Mouse (Mus musculus) ES-Bruce4 (cell line): ENCODE measurements around the gene Znrf3.

Source experiments
- CTCF ChIP-seq: IDR thresholded peaks from one replicate; pipeline ENCODE4 v1.8.1; 2011; ENCODE audit warnings: low read depth, low read length
- EP300 ChIP-seq: IDR thresholded peaks from 2 replicates; pipeline ENCODE4 v1.6.1; 2011; ENCODE audit warnings: low read depth, low read length; ENCODE audit not compliant: insufficient read depth

- no peak for TF ChIP-seq EP300
- no peak for TF ChIP-seq CTCF
Measured at GRCm38 (mm10) chr11:5255509-5256014, 189.1 kb downstream of the Znrf3 start.
